Mouse (Mus musculus): ENCODE data around the gene Dennd4b.

Gene Dennd4b

DNA sequence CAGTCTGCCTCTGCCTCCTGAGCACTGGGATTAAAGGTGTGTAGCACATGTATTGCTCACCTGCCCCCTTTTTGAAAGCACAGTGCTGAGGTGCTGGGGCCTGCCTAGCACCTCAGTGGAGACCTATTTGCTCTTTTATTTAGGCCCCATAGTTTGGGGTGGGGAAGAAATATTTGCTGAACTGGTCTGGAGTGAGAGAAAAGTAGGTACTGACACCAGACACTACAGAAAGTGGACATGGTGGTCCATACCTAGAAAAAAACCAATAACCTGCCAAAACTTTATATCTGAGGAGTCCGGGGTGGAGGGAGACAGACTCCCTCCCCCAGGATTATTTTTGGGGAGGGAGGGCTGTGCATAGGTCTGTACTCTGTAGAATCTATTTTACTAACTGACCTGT is 11.8 kb upstream of the Dennd4b start:
- WGBS, result 53% methylated on average over 1 of the region's 1 CpGs

DNA sequence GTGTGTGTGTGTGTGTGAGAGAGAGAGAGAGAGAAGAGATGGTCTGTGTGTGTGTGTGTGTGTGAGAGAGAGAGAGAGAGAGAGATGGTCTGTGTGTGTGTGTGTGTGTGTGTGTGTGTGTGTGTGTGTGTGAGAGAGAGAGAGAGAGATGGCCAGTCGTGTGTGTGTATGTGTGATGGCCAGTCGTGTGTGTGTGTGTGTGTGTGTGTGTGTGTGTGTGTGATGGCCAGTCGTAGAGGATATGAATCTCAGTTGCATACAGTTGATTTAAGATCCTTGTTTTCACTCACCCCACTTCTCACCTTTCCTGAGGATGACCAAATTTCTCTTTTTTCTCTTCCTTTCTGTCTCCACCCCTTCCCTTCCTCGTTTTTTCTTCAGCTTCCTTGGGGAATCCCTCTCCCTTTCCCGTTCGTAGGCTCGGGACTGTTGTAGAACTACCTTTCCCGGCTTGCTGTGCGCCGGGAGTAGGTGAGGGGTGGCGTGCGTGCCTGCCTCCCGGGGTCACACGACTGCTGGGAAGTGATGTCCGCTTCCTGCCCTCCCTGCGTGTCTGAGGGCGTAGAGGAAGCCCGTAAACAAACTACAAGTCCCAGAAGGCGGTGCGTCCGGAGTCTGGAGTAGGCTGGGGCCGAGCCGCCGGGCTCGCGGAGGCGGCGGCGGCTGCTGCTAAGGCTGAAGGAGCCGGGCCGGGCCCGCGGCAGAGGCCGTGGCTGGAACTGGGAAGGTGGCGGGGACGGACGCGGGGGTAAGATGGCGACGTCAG is 11.1 kb upstream of the Dennd4b start, which contains the start of gene Crtc2:
Gene Crtc2, plus strand, starts transcription at position 511 of the 766 bp plus-strand sequence.
- WGBS, result under 1% methylated on average over 40 of the region's 40 CpGs

DNA sequence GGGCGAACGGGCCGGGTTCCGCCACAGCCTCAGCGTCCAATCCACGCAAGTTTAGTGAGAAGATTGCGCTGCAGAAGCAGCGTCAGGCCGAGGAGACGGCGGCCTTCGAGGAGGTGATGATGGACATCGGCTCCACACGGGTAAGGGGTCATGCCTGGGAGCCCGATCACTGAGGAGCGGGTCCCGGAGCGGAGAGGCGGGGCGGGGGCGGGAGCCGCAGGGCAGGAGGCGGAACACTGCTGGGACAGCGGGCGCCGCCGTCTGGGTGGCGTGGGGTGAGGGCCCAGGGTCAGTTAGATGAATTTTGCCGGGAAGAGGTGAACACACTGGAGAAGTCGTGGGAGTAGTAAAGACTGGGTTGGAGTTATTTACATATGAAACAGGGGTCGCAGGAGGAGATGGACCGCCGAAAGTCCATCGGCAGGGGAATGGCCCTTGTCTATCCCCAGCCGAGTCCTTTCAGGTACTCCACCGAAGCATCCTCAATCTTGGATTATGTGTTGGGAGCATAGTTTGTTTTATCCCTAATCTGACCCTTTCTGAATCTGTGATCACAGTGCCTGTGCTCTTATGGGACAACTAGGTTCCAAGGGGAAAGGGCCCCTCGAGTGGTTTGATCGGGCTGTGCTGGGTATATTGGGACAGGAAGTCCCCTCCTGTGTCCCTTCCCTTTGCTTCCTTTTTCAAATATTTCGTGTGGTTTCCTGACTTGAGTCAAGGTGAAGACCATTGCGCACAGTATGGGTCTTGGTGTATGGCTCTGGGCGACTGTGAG is 10.4 kb upstream of the Dennd4b start:
- WGBS, result under 1% methylated on average over 41 of the region's 41 CpGs

DNA sequence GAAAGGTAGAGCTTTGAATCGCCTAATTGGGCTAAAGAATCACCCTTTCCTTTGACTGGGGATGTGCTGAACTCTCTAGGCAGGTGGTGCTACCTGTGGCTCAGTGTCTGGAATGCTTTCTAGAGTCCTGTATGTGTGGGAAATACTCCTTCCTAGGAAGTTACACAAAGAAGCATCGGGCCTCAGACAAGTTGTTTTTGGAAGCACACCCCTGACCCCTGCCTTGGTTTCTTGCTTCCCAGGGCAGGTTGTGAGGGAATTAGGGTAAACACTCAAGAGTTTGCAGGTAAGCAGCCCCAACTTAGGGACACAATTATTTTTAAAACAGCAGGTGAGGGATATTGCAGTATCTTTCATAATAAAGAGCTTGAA is 9.8 kb upstream of the Dennd4b start:
- 7% methylated on average over 2 of the region's 2 CpGs for WGBS

GRCm38 (mm10) chr3:90255784-90256353 is 9.1 kb upstream of the Dennd4b start:
- 92% methylated on average over 14 of the region's 14 CpGs for WGBS

DNA sequence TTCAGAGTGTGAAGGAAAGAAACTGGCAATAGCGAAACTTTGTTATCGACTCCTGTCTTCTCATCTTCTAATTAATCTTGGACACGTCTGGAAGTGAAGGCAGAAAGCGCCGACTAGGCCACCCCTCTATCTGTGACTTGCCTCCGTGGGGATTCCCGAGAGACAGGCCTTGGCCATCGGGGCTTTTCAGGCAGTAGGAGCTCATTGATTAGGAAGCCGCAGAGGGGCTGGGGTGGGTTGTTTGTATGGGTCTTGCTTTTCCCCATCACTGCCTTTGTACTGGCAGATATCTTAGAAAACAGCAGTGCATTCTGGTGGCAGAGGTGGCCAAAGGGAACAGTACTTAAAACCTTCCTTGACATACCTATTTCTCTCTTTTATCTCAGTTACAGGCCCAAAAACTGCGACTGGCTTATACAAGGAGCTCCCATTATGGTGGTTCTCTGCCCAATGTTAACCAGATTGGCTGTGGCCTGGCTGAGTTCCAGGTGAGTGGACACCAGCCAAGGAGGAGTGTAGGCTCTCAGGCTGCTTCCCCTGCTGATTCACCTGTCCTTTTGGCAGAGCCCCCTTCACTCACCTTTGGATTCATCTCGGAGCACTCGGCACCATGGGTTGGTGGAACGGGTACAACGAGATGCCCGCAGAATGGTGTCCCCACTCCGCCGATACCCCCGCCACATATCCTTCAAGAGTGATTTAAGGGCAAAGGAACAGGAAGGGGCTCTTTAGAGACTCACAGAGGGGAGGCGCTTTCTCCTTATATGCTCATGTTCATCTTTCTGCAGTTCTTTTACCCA is 8.1 kb upstream of the Dennd4b start:
- 87% methylated on average over 19 of the region's 19 CpGs for WGBS

GRCm38 (mm10) chr3:90258521-90258920 is 6.5 kb upstream of the Dennd4b start:
- 90% methylated on average over 4 of the region's 4 CpGs for WGBS

DNA sequence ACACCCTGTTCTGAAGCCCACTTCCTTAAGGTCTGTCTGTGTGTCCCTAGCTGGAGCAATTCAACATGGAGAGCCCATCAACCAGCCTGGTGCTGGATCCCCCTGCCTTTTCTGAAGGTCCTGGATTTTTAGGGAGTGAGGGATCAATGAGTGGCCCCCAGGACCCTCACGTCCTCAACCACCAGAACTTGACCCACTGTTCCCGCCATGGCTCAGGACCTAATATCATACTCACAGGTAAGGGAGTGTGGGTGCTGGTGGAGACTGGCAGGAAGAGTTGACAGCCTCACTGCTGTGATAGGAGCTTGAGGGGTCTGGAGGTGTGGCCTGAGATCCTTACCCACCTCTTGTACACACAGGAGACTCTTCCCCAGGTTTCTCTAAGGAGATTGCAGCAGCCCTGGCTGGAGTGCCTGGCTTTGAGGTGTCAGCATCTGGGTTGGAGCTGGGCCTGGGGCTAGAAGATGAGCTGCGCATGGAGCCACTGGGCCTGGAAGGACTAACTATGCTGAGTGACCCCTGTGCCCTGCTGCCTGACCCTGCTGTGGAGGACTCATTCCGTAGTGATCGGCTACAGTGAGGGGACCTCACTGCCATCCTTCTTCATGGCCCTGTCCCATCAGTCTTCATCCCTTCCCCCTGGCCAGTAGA is 1.7 kb upstream of the Dennd4b start:
- WGBS, result 97% methylated on average over 5 of the region's 5 CpGs

GRCm38 (mm10) chr3:90264687-90265033 is 325 bp upstream of the Dennd4b start:
- 21% methylated on average over 10 of the region's 10 CpGs for WGBS

DNA sequence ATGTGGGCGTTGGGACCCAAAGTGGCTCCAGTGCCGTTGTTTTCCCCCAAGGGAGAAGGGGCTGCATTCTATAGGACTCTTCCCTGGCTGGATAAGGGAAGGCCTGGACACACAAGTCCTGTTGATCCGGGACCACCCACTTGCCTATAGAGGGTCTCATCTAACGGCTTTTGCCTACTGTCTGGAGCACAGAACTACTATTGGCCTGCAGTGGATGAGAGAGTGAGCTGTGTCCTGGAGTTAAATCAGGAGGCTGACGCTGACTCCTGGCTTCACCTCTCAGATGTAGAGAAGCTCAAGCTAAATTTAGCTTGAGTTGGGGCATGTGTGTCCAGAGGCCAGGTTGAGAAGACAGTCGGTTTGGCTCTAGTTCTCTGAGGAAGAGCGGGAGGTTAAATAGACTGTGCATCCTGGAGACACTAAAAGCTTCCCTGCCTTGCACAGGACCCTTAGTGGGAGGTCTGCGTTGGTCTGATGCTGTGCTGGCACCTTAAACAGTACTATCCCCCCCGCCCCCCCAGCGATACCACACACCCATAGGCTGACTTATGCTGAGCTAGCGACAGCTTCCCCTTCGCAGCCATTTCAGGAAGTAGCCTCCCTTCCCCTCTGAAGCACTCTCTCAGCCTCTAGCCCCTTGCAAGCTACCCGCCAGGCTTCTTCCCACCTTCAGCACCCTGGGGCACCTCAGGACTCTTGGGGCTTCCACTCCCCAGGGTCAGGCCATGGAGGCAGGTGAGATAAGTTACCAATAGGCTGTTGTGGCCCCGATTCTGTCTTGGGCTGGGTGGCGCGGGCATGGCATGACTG is 1.2 kb downstream of the Dennd4b start:
- WGBS, result 25% methylated on average over 16 of the region's 16 CpGs

DNA sequence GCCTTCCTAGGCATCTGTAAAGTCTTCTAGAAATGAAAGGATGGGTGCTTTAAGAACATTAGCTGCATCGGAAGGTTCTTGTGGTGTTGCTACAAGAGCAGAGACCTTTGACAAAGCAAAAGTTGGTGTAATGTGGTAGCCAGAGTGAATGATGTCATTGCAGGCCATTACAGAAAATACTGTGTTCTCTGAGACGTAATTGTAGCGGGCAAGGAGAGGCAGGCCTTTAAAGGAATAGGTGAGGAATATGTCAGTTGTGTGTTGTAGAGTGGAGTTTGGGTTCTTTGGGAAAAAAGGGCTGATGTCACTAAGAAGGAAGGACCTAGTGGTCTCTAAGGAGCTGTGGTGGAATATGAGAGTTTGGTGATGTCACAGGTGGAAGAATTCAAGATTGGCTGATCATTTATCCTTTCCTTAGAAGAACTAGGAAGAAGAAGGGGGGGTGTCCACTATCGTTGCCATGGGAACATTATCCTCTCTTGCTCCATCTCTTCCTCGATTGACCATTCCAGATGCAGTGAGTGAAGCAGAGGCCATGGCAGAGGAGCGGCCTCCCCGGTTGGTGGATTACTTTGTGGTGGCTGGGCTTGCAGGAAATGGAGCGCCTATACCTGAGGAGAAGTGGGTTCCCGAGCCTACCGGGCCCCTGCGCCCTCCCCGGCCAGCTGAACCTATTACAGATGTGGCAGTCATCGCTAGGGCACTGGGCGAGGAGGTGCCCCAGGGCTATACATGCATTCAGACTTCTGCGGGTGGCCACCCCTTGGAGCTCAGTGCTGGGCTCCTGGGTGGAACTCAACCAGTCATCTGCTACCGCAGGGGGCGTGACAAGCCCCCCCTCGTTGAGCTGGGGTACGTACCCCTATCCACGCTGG is 2.2 kb downstream of the Dennd4b start:
- WGBS, result 91% methylated on average over 20 of the region's 20 CpGs

GRCm38 (mm10) chr3:90268190-90268589 is 3.2 kb downstream of the Dennd4b start:
- WGBS, result 93% methylated on average over 11 of the region's 11 CpGs

- WGBS, result 93% methylated on average over 16 of the region's 16 CpGs
These were observed 4.0 kb downstream of the Dennd4b start for GRCm38 (mm10) chr3:90268971-90269370.

DNA sequence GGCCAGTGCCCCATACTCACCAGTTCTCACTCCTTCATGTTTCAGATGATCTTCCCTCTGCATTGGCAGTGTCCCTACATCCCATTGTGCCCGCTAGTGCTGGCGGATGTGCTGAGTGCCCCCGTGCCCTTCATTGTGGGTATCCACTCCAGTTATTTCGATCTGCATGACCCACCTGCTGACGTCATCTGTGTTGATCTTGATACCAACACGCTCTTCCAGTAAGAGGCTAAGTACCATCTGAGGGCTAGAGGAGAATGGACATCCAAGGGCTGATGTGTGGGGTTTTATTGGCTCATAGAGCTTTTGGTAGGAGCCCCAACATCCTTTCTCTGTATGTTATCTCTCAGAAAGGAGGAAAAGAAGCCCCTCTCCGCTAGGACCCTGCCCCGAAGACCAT is 5.8 kb downstream of the Dennd4b start:
- WGBS, result 95% methylated on average over 8 of the region's 8 CpGs

DNA sequence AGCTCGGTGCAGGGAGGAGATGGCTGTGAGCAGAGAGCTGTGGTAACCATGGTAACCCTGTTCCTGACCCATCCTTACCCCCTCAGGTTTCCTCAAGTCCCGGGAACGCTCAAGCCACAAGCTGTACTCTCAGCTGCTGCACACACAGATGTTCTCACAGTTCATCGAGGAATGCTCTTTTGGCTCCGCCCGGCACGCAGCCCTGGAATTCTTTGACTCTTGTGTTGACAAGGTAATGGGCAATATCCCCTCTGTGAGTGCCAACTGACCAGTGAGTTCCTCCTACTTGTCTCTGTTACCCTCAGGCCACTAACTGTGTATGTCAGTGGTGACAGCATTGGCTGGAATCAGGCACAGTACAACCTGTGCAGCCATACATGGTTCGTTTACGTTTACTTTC is 7.2 kb downstream of the Dennd4b start:
- 76% methylated on average over 9 of the region's 9 CpGs for WGBS

- 93% methylated on average over 22 of the region's 22 CpGs for WGBS
These were observed 8.9 kb downstream of the Dennd4b start for GRCm38 (mm10) chr3:90273855-90274254.

DNA sequence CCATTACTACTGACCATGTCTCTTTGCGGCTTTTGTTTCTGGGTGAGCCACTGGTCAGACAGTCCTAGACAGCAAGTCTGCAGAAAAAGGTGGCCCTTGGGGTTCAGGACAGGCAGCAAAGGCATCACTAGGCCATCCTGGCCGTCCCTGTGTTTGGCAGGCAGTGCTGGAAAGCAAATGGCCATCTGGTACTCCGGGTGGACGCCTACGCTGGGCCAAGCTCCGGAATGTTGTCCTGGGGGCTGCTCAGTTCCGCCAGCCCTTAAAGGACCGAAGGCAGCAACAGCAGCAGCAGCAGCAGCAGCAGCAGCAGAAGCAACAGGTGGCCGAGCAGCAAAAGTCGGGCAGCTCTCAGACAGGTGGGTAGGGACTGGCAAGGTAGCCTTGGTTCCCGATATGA is 10.3 kb downstream of the Dennd4b start:
- WGBS, result 82% methylated on average over 11 of the region's 11 CpGs

DNA sequence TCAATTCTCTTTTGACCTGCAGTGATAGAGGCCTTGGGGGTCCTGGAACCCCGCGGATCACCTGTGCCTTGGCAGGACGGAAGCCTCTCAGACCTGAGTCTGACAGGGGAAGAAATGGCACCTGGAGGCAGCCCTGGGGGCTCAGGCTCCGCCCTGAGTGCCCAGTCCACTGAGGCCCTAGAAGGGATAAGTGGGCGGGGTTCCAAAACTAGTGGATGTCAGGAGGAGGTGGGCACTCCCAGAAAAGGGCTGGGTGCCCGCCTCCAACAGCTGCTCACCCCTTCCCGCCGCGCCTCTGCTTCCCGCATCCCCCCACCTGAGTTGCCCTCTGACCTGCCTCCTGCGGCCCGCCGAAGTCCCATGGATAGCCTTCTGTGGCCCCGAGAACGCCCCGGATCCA is 11.9 kb downstream of the Dennd4b start:
- 72% methylated on average over 16 of the region's 16 CpGs for WGBS

DNA sequence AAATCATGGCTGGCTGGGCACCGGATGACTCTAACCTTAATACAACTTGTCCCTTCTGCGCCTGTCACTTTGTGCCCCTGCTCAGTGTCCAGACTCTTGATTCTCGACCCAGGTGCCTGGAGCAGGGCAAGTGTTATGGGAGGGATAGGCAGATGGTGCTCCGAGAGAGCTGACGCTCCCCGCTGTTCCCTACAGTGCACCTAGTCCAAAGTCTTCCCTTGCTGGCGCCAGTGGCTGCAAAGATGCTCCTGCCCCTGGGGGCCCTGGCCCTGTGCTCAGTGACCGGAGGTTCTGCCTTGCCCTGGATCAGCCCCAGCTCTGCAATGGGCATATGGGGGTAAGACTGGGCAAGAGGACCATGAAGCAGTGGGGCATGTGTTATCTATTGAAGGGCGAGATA is 12.8 kb downstream of the Dennd4b start:
- 96% methylated on average over 9 of the region's 9 CpGs for WGBS

DNA sequence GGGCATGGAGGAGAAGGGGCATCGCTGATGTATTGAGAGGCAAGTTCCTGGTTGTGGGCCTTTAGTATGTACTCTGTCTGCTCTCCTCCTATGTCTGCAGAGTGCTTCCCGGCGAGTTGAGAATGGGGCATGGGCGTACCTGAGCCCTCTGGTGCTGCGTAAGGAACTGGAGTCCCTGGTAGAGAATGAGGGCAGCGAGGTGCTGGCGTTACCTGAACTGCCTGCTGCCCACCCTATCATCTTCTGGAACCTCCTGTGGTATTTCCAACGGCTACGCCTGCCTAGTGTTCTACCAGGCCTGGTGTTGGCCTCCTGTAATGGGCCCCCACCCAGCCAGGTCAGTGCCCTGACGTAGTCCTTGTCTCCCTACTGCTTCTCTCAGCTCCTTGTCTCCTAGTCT is 13.2 kb downstream of the Dennd4b start:
- WGBS, result 97% methylated on average over 10 of the region's 10 CpGs

Data from cerebral cortex, adult 2 months (tissue).